Mouse (Mus musculus) bone marrow, adult 2 months (tissue): ENCODE results near the gene Scgn. TPM values are rescaled to one million over a fixed set of nuclear protein-coding genes. Genes with fewer than 3 reads are reported as not detected.

Experiments
- H3K27ac ChIP-seq: fragments of 200-500 bp; 2 replicates; pipeline ENCODE4 v1.5.1; 2012; ENCODE audit warnings: low read depth, mild to moderate bottlenecking, control low read depth, inconsistent platforms, low read length; ENCODE audit not compliant: control insufficient read depth, poor library complexity, insufficient read depth
- H3K4me1 ChIP-seq: fragments of 200-500 bp; 2 replicates; pipeline ENCODE4 v1.6.1; 2011; ENCODE audit warnings: low read length; ENCODE audit not compliant: control insufficient read depth, insufficient read depth
- H3K4me3 ChIP-seq: fragments of 200-500 bp; replicated peaks from 2 replicates; pipeline ENCODE3; 2011; ENCODE audit warnings: mild to moderate bottlenecking, low read depth, low read length, control low read depth; ENCODE audit not compliant: control insufficient read depth
- CTCF ChIP-seq: fragments of 200-500 bp; IDR thresholded peaks from 2 replicates; pipeline ENCODE4 v1.5.1; 2011; ENCODE audit warnings: low read length, control low read depth; ENCODE audit not compliant: control insufficient read depth, insufficient read depth
- POLR2A ChIP-seq: fragments of 200-500 bp; IDR thresholded peaks from 2 replicates; pipeline ENCODE4 v1.6.1; 2011; ENCODE audit warnings: low read depth, mild to moderate bottlenecking, control low read depth, low read length, borderline replicate concordance; ENCODE audit not compliant: control insufficient read depth
- WGBS: fragments of 180-500 bp; shearing (Covaris S2); methylation state at CpG from one replicate; pipeline ENCODE4 v1.1.7; 2018; 5-methylcytosine and 5-hydroxymethylcytosine counted together
- polyA plus RNA-seq: library from polyadenylated mRNA; stranded (reverse); fragments of >200 nt; gene quantifications from 2 replicates; pipeline ENCODE4 v1.2.4, GENCODE M21; 2011; ENCODE audit warnings: low replicate concordance; ENCODE audit not compliant: missing spikeins, insufficient read depth, insufficient read length

Scgn gene
- polyA plus RNA-seq, 1 experiment: not detected

DNA sequence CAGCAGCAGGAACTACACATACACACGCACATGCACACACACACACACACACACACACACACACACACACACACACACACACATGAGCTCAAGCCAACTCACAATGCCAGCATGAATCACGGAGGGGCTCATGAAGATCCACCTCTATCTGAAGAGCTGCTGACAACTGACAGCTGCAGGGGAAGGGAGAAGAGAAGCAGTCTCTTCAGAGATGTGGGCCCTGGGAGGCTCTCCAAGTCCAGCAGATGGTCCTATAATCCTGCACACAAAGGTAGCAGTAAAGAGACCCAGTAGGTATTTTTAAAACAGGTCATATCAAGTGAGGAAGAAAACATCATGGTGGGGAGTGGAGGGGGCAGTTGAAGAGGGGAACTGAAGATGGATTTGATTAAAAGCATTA is 7.8 kb upstream of the Scgn start:
- WGBS: 57% methylated on average over 2 of the region's 2 CpGs
- Histone ChIP-seq H3K27ac (no peak overlapping the region; the same call in 1 of the 2 replicates), H3K4me1 (no peaks in the 10 kb centered on the region), H3K4me3 (no peak overlapping the region)
- no peak for TF ChIP-seq CTCF
- TF ChIP-seq POLR2A: no peak

DNA sequence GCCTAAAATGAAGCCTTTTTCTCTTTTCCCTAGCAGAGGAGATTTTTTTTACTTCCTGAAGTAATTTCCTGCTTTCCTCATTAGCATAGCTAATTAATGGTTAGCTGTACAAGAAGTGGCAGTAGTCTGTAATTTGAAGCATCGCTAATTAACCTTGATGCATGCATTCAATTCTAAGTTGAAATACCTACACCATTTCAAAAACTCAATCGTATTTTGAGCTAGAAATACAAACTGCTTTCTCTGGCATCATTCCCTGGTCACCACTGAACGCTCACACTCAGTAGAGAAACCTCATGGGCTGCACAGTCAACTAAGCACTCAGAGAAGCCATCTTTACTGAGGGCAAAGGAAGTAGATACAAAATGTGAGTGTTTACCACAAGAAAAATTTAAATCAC is 3.7 kb upstream of the Scgn start:
- H3K4me1 ChIP-seq: no peaks in the 10 kb centered on the region
- 63% methylated on average over 3 of the region's 3 CpGs for WGBS
- H3K4me3 ChIP-seq: no peak overlapping the region
- TF ChIP-seq POLR2A (no peak), CTCF (no peak)
- no peak overlapping the region for H3K27ac ChIP-seq

DNA sequence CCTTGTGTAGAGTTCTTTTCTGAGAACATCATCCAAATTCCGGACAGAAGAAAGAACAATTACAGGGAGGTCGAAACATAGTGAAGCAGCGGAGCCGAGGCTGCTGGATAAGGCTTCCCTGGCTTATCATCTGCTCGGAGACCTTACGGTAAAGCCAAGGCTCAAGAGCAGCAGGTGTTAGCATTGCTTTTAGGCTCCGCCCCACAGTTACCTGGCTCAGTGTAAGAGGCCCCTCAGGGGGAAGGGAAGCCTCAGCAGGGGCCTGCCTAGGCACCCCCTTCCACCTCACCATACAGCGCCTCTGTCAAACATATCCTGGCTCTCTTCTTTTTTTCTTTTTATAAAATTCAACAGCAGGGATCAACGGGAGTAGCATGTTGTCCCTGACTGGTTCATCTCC is 3.0 kb upstream of the Scgn start:
- no peak overlapping the region for H3K4me3 ChIP-seq
- TF ChIP-seq POLR2A: no peak
- TF ChIP-seq CTCF: no peak
- no peaks in the 10 kb centered on the region for H3K4me1 ChIP-seq
- whole genome bisulfite sequencing: 28% methylated on average over 9 of the region's 9 CpGs
- H3K27ac ChIP-seq: no peak overlapping the region

DNA sequence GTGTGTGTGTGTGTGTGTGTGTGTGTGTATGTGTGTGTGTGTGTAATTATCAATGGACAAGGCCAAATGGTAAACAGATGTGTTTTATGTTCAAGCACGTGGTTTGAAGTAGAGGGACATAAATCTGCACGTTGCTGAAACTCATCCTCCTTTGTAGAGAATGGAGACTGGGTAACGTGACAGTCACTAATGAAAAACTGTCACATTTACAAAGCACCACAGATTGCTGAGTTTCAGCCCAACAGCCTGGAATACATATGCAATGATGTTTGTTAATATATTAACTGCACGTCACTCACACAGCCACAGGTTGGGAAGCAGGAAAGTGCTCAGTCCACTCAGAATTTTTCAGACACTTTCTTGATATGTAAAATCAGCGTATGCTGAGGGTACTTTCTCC is 563 bp downstream of the Scgn start:
- TF ChIP-seq CTCF: no peak
- no peak for TF ChIP-seq POLR2A
- Histone ChIP-seq H3K4me1 (no peaks in the 10 kb centered on the region), H3K4me3 (no peak overlapping the region), H3K27ac (no peak overlapping the region)
- 42% methylated on average over 5 of the region's 5 CpGs for WGBS

DNA sequence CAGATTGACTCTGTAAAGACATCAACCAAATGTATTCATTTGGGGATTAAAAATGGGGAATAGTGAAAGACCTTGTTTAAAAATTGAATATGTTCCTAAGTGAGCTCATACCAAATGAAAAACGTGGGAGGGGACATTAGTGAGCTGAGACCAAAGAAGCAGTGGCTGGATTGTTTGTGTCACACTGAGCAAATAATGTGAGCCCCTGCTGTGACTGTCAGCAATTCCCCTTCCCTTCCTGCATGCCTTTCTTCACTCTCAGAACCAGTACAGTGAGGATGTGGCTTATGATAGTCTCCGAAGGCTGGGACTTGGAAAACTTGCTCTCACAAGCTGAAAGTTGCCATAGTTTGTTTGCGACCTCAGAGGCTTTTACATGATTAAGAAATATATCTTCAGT is 5.9 kb downstream of the Scgn start:
- Histone ChIP-seq H3K4me1 (no peaks in the 10 kb centered on the region), H3K4me3 (no peak overlapping the region), H3K27ac (no peak overlapping the region)
- TF ChIP-seq POLR2A (no peak), CTCF (no peak)
- WGBS: 54% methylated on average over 3 of the region's 3 CpGs

DNA sequence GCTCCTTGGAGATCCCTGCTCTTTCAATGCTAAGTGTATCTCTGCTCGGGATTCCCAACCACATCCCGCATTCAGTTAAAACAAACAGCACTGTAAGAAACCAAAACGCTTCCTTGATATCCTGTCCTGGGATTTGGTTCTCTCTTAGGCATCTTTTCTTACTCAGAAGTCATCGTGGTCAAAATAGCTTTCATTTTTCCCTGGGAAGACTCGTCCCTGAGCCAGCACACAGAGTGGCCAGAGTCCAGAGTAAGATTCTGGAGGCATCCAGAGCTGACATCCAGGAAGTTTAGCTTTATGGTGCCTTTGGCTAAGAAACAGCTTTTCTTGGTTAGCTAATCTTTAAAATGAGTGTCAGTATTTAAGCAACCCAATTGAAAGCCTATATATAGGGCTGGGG is 18.7 kb downstream of the Scgn start:
- TF ChIP-seq POLR2A: no peak
- no peak for TF ChIP-seq CTCF
- H3K27ac ChIP-seq: no peak overlapping the region
- WGBS: 68% methylated on average over 5 of the region's 5 CpGs
- no peak overlapping the region for H3K4me3 ChIP-seq
- no peaks in the 10 kb centered on the region for H3K4me1 ChIP-seq

DNA sequence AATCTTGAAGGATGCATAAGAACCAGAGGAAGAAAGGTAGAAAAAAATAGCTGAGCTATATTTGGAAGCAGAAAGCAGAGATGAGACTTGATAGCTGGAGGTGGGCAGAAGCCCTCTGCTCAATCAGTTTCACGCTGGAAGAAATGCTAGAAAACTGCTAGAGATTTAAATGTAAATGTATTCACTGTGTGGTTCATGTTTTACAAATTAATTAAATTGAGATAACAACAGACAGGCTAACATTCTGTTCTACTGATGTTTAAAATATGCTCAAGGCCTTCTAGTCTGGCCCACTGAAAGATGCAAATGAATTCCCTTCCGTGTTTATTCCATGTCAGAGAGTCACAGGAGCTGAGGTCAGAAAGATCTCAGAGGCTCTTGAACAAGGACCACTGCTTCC is 19.1 kb downstream of the Scgn start:
- no peaks in the 10 kb centered on the region for H3K4me1 ChIP-seq
- TF ChIP-seq CTCF (no peak), POLR2A (no peak)
- no peak overlapping the region for H3K27ac ChIP-seq
- 62% methylated on average over 2 of the region's 2 CpGs for WGBS
- no peak overlapping the region for H3K4me3 ChIP-seq

DNA sequence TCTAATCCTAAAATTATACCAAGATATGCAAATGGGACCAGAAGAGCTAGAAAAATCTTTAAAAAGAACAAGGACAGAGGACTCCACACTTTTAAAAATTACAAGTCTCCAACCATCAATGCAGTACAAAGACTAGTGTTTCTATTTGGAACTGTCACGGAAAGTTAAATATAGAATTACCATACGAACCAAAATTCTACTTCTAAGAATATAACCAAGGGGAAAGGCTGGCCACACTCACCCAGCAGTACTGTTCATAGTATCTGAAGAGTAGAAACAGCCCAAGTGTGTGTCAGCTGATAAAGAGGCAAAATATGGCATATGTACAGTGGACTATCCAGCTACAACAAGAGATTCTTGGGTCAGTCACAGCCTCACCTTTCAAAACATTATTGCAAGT is 26.1 kb downstream of the Scgn start:
- WGBS: 51% methylated on average over 2 of the region's 2 CpGs
- no peaks in the 10 kb centered on the region; the same call in 1 of the 2 replicates for H3K4me1 ChIP-seq
- no peak overlapping the region for H3K4me3 ChIP-seq
- no peak overlapping the region for H3K27ac ChIP-seq
- no peak for TF ChIP-seq CTCF
- TF ChIP-seq POLR2A: no peak

DNA sequence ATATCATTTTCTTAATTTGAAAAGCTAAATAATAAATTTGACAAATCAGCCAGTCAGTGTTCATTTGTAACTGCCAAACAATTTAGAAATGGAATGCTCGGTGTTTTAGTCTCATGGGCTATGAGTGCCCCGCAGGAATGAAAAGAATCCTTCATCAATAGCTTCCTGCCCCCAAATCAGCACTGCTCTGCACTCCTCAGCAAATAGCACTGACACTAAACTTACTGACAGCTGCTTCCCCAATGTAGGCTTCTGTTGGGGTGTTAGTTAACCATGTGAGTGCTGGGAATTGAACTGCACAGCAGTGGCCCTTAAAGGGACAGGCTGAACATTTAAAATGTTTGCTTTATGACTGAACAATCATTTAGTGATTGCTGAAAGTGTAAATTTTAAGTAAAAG is 31.2 kb downstream of the Scgn start:
- WGBS: 54% methylated on average over 2 of the region's 2 CpGs
- no peak overlapping the region for H3K27ac ChIP-seq
- H3K4me1 ChIP-seq: no peaks in the 10 kb centered on the region; the same call in 1 of the 2 replicates
- TF ChIP-seq POLR2A (no peak), CTCF (no peak)
- H3K4me3 ChIP-seq: no peak overlapping the region

DNA sequence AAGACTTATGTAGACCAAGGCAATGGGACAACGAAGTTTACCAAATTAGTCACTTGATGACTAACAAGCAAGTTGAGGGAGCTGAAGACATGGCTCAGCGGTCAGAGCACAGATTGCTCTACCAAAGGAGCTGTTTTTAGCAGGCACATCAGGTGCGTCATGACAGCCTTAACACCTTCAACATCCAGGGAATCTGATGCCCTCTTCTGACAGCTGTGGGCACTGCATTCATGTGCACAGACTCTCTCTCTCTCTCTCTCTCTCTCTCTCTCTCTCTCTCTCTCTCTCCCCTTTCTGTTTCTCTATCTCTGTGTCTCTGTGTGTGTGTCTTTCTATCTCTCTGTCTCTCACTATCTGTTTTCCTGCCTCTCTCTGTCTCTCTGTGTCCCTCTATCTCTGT is 40.1 kb downstream of the Scgn start:
- no peak overlapping the region for H3K27ac ChIP-seq
- no peak overlapping the region for H3K4me3 ChIP-seq
- no peak for TF ChIP-seq POLR2A
- TF ChIP-seq CTCF: peak; percentile 45
- no peaks in the 10 kb centered on the region for H3K4me1 ChIP-seq
- 40% methylated on average over 3 of the region's 3 CpGs for WGBS
